Mouse (Mus musculus) adipocyte (in vitro differentiated cells): ENCODE results near the gene Siglec1.
A peak's percentile ranks its signal among the peaks of the same experiment; 100 is the strongest.
"Not testable (repeated sequence)": the region's sequence is repeated elsewhere in the genome, so short reads cannot be mapped to it uniquely, and the experiment has no call there.

Experiments
- DNase-seq: peaks from one replicate; pipeline ENCODE4 v3.0.0-alpha.2; 2016; ENCODE audit warnings: low spot score

The Siglec1 gene

GRCm38 (mm10) chr2:131052862-131053418 is 33.6 kb downstream of the Siglec1 start:
- DNase-seq = no peak

- no peak for DNase-seq
These were observed 34.5 kb downstream of the Siglec1 start for GRCm38 (mm10) chr2:131052043-131052442.

GRCm38 (mm10) chr2:131046025-131046424 is 40.5 kb downstream of the Siglec1 start:
- DNase-seq = no peak

GRCm38 (mm10) chr2:131044989-131045720 is 41.4 kb downstream of the Siglec1 start:
- peak; percentile 33 for DNase-seq

- DNase-seq = no peak
These were observed 42.2 kb downstream of the Siglec1 start for GRCm38 (mm10) chr2:131044354-131044852.

GRCm38 (mm10) chr2:131042988-131043387 is 43.6 kb downstream of the Siglec1 start, which contains the start of gene Gfra4:
TSS of gene Gfra4 (minus strand) at chr2:131043088.
- DNase-seq = no peak

GRCm38 (mm10) chr2:131040854-131041825 is 45.4 kb downstream of the Siglec1 start:
- DNase-seq = no peak

GRCm38 (mm10) chr2:131038675-131039074 is 47.9 kb downstream of the Siglec1 start:
- DNase-seq = no peak

- DNase-seq = no peak
These were observed 48.4 kb downstream of the Siglec1 start for GRCm38 (mm10) chr2:131038197-131038596.

GRCm38 (mm10) chr2:131037226-131037990 is 49.2 kb downstream of the Siglec1 start:
- no peak for DNase-seq

- no peak for DNase-seq
These were observed 49.8 kb downstream of the Siglec1 start for GRCm38 (mm10) chr2:131036757-131037156.

- no peak for DNase-seq
These were observed 50.2 kb downstream of the Siglec1 start for GRCm38 (mm10) chr2:131036343-131036742.

GRCm38 (mm10) chr2:131031406-131031805 is 55.2 kb downstream of the Siglec1 start:
- not testable (repeated sequence) for DNase-seq

GRCm38 (mm10) chr2:131030998-131031397 is 55.6 kb downstream of the Siglec1 start:
- no peak for DNase-seq

GRCm38 (mm10) chr2:131030561-131030960 is 56.0 kb downstream of the Siglec1 start:
- no peak for DNase-seq

- DNase-seq = peak; percentile 60
These were observed 57.3 kb downstream of the Siglec1 start for GRCm38 (mm10) chr2:131029065-131029935.

- no peak for DNase-seq
These were observed 59.6 kb downstream of the Siglec1 start for GRCm38 (mm10) chr2:131026941-131027340.

- no peak for DNase-seq
These were observed 61.3 kb downstream of the Siglec1 start for GRCm38 (mm10) chr2:131025230-131025629.
